Mouse (Mus musculus) forebrain, embryonic 15.5 days (tissue): Measurements from ENCODE around the gene Tob2. TPM values are rescaled to one million over a fixed set of nuclear protein-coding genes. Genes with fewer than 3 reads are reported as not detected.

Source experiments
- ATAC-seq: fragments of 200-750 bp; cut with Nextera tagmentation; replicated peaks from 2 replicates; pipeline ENCODE4 v1.8.0; 2017; ENCODE audit warnings: mild to moderate bottlenecking, moderate TSS enrichment, moderate library complexity
- H3K27ac ChIP-seq: fragments of 300-500 bp; sonication (generic); replicated peaks from 2 replicates; pipeline ENCODE4 v1.5.1; 2015; ENCODE audit warnings: mild to moderate bottlenecking, inconsistent platforms
- H3K27me3 ChIP-seq: fragments of 300-500 bp; sonication (generic); 2 replicates; pipeline ENCODE4 v1.6.1; 2015; ENCODE audit warnings: inconsistent platforms
- H3K36me3 ChIP-seq: fragments of 300-500 bp; sonication (generic); 2 replicates; pipeline ENCODE4 v1.6.1; 2015; ENCODE audit warnings: mild to moderate bottlenecking, inconsistent platforms
- H3K4me1 ChIP-seq: fragments of 300-500 bp; sonication (generic); 2 replicates; pipeline ENCODE4 v1.6.1; 2015; ENCODE audit warnings: inconsistent platforms
- H3K4me2 ChIP-seq: fragments of 300-500 bp; sonication (generic); replicated peaks from 2 replicates; pipeline ENCODE4 v1.6.1; 2015; ENCODE audit warnings: mild to moderate bottlenecking, inconsistent platforms
- H3K4me3 ChIP-seq: fragments of 300-500 bp; sonication (generic); 2 replicates; pipeline ENCODE4 v1.5.1; 2015; ENCODE audit warnings: mild to moderate bottlenecking, inconsistent platforms
- H3K9ac ChIP-seq: fragments of 300-500 bp; sonication (generic); replicated peaks from 2 replicates; pipeline ENCODE4 v1.6.1; 2015; ENCODE audit warnings: mild to moderate bottlenecking, inconsistent platforms
- H3K9me3 ChIP-seq: fragments of 300-500 bp; sonication (generic); 2 replicates; pipeline ENCODE4 v1.6.1; 2016; ENCODE audit warnings: inconsistent platforms
- whole genome bisulfite sequencing: fragments of 180-500 bp; shearing (Covaris S2); methylation state at CpG from one replicate; pipeline ENCODE4 v1.1.7; 2015; ENCODE audit warnings: mixed read lengths; 5-methylcytosine and 5-hydroxymethylcytosine counted together
- polyA plus RNA-seq: library from polyadenylated mRNA; unstranded; fragments of >200 nt; fragmentation: Nextera tagmentation; extraction: Ambion mirVana; gene quantifications from 2 replicates; pipeline ENCODE4 v1.2.1, GENCODE M21; 2015

Gene Tob2
- polyA plus RNA-seq, 1 experiment from 2014 or later: 20.2 TPM

GRCm38 (mm10) chr15:81803425-81803951 is 55.1 kb downstream of the Tob2 start:
- 67% methylated on average over 4 of the region's 4 CpGs for WGBS
- Histone ChIP-seq H3K9me3 (no peaks in the 10 kb centered on the region), H3K9ac (no peak overlapping the region), H3K27ac (peak overlapping the region; percentile 74; the same call in 1 of the 2 replicates), H3K4me1 (peaks cover 18% of the 10 kb centered on the region), H3K4me2 (0 out of 2 replicates have a peak overlapping the region, but pooled peaks have one; percentile 44), H3K4me3 (no peak overlapping the region), H3K27me3 (no peaks in the 10 kb centered on the region), H3K36me3 (no peaks in the 10 kb centered on the region)
- ATAC-seq: no peak

GRCm38 (mm10) chr15:81802941-81803351 is 55.6 kb downstream of the Tob2 start:
- Histone ChIP-seq H3K4me1 (peaks cover 18% of the 10 kb centered on the region), H3K4me2 (peak overlapping the region; percentile 44), H3K9me3 (no peaks in the 10 kb centered on the region), H3K36me3 (no peaks in the 10 kb centered on the region), H3K4me3 (peak overlapping the region; percentile 28), H3K9ac (peak overlapping the region; percentile 23), H3K27ac (peak overlapping the region; percentile 74), H3K27me3 (no peaks in the 10 kb centered on the region)
- ATAC-seq: peak; percentile 18
- WGBS: 5% methylated on average over 8 of the region's 8 CpGs

- H3K9me3 ChIP-seq: no peaks in the 10 kb centered on the region
- WGBS: 20% methylated on average over 19 of the region's 19 CpGs
- H3K36me3 ChIP-seq: no peaks in the 10 kb centered on the region
- peak within 1 kb of the TSS; percentile 23 for H3K9ac ChIP-seq
- peak within 1 kb of the TSS; percentile 44 for H3K4me2 ChIP-seq
- peak within 1 kb of the TSS; percentile 28 for H3K4me3 ChIP-seq
- H3K4me1 ChIP-seq: peaks cover 18% of the 10 kb centered on the region
- no peaks in the 10 kb centered on the region for H3K27me3 ChIP-seq
- peak within 1 kb of the TSS; percentile 74 for H3K27ac ChIP-seq
- ATAC-seq: peak; percentile 98
Observed at GRCm38 (mm10) chr15:81802001-81802890, 56.4 kb downstream of the Tob2 start, which contains the start of gene Tef. Gene Tef, plus strand, starts transcription at chr15:81802421.

- 88% methylated on average over 3 of the region's 3 CpGs for WGBS
- H3K36me3 ChIP-seq: peaks cover 5% of the 10 kb centered on the region; the same call in 1 of the 2 replicates
- no peak for ATAC-seq
- no peaks in the 10 kb centered on the region for H3K9me3 ChIP-seq
- H3K4me2 ChIP-seq: no peak overlapping the region
- no peaks in the 10 kb centered on the region for H3K27me3 ChIP-seq
- peaks cover 18% of the 10 kb centered on the region for H3K4me1 ChIP-seq
- H3K27ac ChIP-seq: no peak overlapping the region
- H3K9ac ChIP-seq: no peak overlapping the region
- no peak overlapping the region for H3K4me3 ChIP-seq
Observed at GRCm38 (mm10) chr15:81800391-81800790, 58.2 kb downstream of the Tob2 start.

GRCm38 (mm10) chr15:81798421-81798820 is 60.2 kb downstream of the Tob2 start:
- no peak overlapping the region for H3K27ac ChIP-seq
- H3K4me2 ChIP-seq: no peak overlapping the region
- WGBS: 88% methylated on average over 4 of the region's 4 CpGs
- no peak overlapping the region for H3K9ac ChIP-seq
- H3K4me3 ChIP-seq: no peak overlapping the region
- ATAC-seq: no peak
- H3K9me3 ChIP-seq: no peaks in the 10 kb centered on the region
- no peaks in the 10 kb centered on the region for H3K27me3 ChIP-seq
- H3K36me3 ChIP-seq: peaks cover 16% of the 10 kb centered on the region
- peaks cover 16% of the 10 kb centered on the region for H3K4me1 ChIP-seq

Other genes with a start within 250 kb of the Tob2 start
- gene L3mbtl2, start 194.9 kb downstream of the Tob2 start, polyA plus RNA-seq: 31.6 and 31.9 TPM in 2 replicates
- gene Chadl, start 161.5 kb downstream of the Tob2 start, polyA plus RNA-seq: 19.8 and 20.1 TPM in 2 replicates
- 50.2 and 50.7 TPM in 2 replicates for gene Zc3h7b, start 113.7 kb downstream of the Tob2 start, polyA plus RNA-seq
- gene Rangap1, start 113.3 kb downstream of the Tob2 start, polyA plus RNA-seq: 130 and 131 TPM in 2 replicates
- 31.9 and 32.6 TPM in 2 replicates for gene Tef, start 56.4 kb downstream of the Tob2 start, polyA plus RNA-seq
- gene Phf5a, start 13.1 kb upstream of the Tob2 start, polyA plus RNA-seq: 124 and 128 TPM in 2 replicates
- 243 and 244 TPM in 2 replicates for gene Aco2, start 13.5 kb upstream of the Tob2 start, polyA plus RNA-seq
- gene Polr3h, start 67.4 kb upstream of the Tob2 start, polyA plus RNA-seq: 89.8 and 91.2 TPM in 2 replicates
- 130 and 133 TPM in 2 replicates for gene Csdc2, start 78.0 kb upstream of the Tob2 start, polyA plus RNA-seq
- gene Pmm1, start 102.1 kb upstream of the Tob2 start, polyA plus RNA-seq: 82.5 and 84.5 TPM in 2 replicates
- gene 1700029P11Rik, start 121.7 kb upstream of the Tob2 start, polyA plus RNA-seq: not detected in 2 replicates
- gene Xrcc6, start 129.0 kb upstream of the Tob2 start, polyA plus RNA-seq: 58.9 and 59.5 TPM in 2 replicates
- gene Desi1, start 175.1 kb upstream of the Tob2 start, polyA plus RNA-seq: 42.3 and 44.7 TPM in 2 replicates
- 258 and 264 TPM in 2 replicates for gene Snu13, start 188.8 kb upstream of the Tob2 start, polyA plus RNA-seq
- not detected in 2 replicates for gene 4930407I10Rik, start 200.4 kb upstream of the Tob2 start, polyA plus RNA-seq
- gene Mei1, start 211.2 kb upstream of the Tob2 start, polyA plus RNA-seq: not detected in 2 replicates